Mouse (Mus musculus): ENCODE measurements around the gene Faf2. TPM values are rescaled to one million over a fixed set of nuclear protein-coding genes. Genes with fewer than 3 reads are reported as not detected.

Gene Faf2
- polyA plus RNA-seq, 1 experiment, result 30.3 TPM

DNA sequence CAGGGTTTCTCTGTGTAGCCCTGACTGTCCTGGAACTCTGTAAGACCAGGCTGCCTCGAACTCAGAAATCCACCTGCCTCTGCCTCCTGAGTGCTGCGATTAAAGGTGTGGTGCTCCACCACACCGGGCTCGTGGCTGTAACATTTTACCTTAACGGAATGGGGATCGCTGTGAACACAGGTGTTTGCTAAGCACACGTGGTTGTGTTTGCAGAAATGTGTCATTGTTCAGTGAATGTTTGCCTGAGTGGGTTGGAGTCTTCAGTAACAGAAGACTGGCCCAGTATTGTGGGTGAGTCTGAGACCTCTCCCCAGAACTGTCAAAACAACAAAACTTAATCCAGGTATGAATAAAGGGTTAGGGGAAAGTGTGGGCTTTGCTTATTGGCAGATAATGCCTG is 43.5 kb downstream of the Faf2 start:
- H3K36me3 ChIP-seq (ENCODE audit: control insufficient read depth, insufficient read depth), result peaks cover 17% of the 10 kb centered on the region

GRCm38 (mm10) chr13:54670491-54670890 is 48.9 kb downstream of the Faf2 start:
- TF ChIP-seq POLR2AphosphoS2 (IDR thresholded peaks at IDR 0.05; ENCODE audit: insufficient read length, low read depth) (no peak), POLR2A (IDR thresholded peaks at IDR 0.05; ENCODE audit: insufficient read length, low read depth) (no peak), MYOG (IDR thresholded peaks at IDR 0.05; ENCODE audit: control insufficient read depth in 1 of 3, insufficient read depth in 1 of 3, insufficient read length in 2 of 3, low read depth in 2 of 3) (no peak), SRF (IDR thresholded peaks at IDR 0.05; ENCODE audit: control insufficient read depth, insufficient read length, low read depth) (no peak), TCF12 (IDR thresholded peaks at IDR 0.05; ENCODE audit: insufficient read depth, poor library complexity, severe bottlenecking) (no peak), E2F4 (IDR thresholded peaks at IDR 0.05; ENCODE audit: insufficient read depth) (no peak), MYOD1 (IDR thresholded peaks at IDR 0.05; ENCODE audit: control insufficient read depth in 1 of 3, insufficient read length in 2 of 3, low read depth in 2 of 3) (no peak), USF1 (IDR thresholded peaks at IDR 0.05; ENCODE audit: low read depth) (no peak), MAX (IDR thresholded peaks at IDR 0.05; ENCODE audit: low read depth) (no peak), REST (IDR thresholded peaks at IDR 0.05; ENCODE audit: insufficient read depth, insufficient read length) (no peak)
- Histone ChIP-seq H3K36me3 (ENCODE audit: control insufficient read depth, insufficient read depth) (peaks cover 6% of the 10 kb centered on the region), H3ac (ENCODE audit: control insufficient read depth, insufficient read length) (no peak overlapping the region), H3K79me2 (ENCODE audit: control insufficient read depth, insufficient read depth) (no peaks in the 10 kb centered on the region), H3K4me2 (ENCODE audit: low read depth) (no peak overlapping the region), H3K4me3 (no peak overlapping the region), H3K27me3 (ENCODE audit: control insufficient read depth, insufficient read depth, insufficient read length) (no peaks in the 10 kb centered on the region)

More for the DNA sequence above, 43.5 kb downstream of the Faf2 start:
- TF ChIP-seq MAX (IDR thresholded peaks at IDR 0.05; ENCODE audit: low read depth) (no peak), USF1 (IDR thresholded peaks at IDR 0.05; ENCODE audit: low read depth) (no peak), SRF (IDR thresholded peaks at IDR 0.05; ENCODE audit: control insufficient read depth, insufficient read length, low read depth) (no peak), TCF12 (IDR thresholded peaks at IDR 0.05; ENCODE audit: insufficient read depth, poor library complexity, severe bottlenecking) (no peak), MYOD1 (IDR thresholded peaks at IDR 0.05; ENCODE audit: control insufficient read depth in 1 of 3, insufficient read length in 2 of 3, low read depth in 2 of 3) (no peak), REST (IDR thresholded peaks at IDR 0.05; ENCODE audit: insufficient read depth, insufficient read length) (no peak), CEBPB (IDR thresholded peaks at IDR 0.05; ENCODE audit: insufficient read depth, poor library complexity, severe bottlenecking) (no peak), MYOG (IDR thresholded peaks at IDR 0.05; ENCODE audit: control insufficient read depth in 1 of 3, insufficient read depth in 1 of 3, insufficient read length in 2 of 3, low read depth in 2 of 3) (no peak), TCF3 (IDR thresholded peaks at IDR 0.05; ENCODE audit: insufficient read length, low read depth) (no peak)
- no peaks in the 10 kb centered on the region for H3K79me2 ChIP-seq (ENCODE audit: control insufficient read depth, insufficient read depth)
- no peak overlapping the region for H3K4me2 ChIP-seq (ENCODE audit: low read depth)
- no peak overlapping the region for H3K4me3 ChIP-seq
- H3ac ChIP-seq (ENCODE audit: control insufficient read depth, insufficient read length), result no peak overlapping the region
- no peaks in the 10 kb centered on the region for H3K27me3 ChIP-seq (ENCODE audit: control insufficient read depth, insufficient read depth, insufficient read length)

GRCm38 (mm10) chr13:54675895-54676590 is 54.5 kb downstream of the Faf2 start:
- Histone ChIP-seq H3K36me3 (ENCODE audit: control insufficient read depth, insufficient read depth) (peaks cover 7% of the 10 kb centered on the region), H3ac (ENCODE audit: control insufficient read depth, insufficient read length) (no peak overlapping the region), H3K79me2 (ENCODE audit: control insufficient read depth, insufficient read depth) (no peaks in the 10 kb centered on the region), H3K4me3 (no peak overlapping the region), H3K27me3 (ENCODE audit: control insufficient read depth, insufficient read depth, insufficient read length) (no peaks in the 10 kb centered on the region), H3K4me2 (ENCODE audit: low read depth) (no peak overlapping the region)
- TF ChIP-seq CEBPB (IDR thresholded peaks at IDR 0.05; ENCODE audit: insufficient read depth, poor library complexity, severe bottlenecking), result no peak
- no peak for TF ChIP-seq E2F4 (IDR thresholded peaks at IDR 0.05; ENCODE audit: insufficient read depth)
- no peak for TF ChIP-seq MAX (IDR thresholded peaks at IDR 0.05; ENCODE audit: low read depth)
- no peak for TF ChIP-seq TCF3 (IDR thresholded peaks at IDR 0.05; ENCODE audit: insufficient read length, low read depth)
- TF ChIP-seq USF1 (IDR thresholded peaks at IDR 0.05; ENCODE audit: low read depth), result no peak
- TF ChIP-seq REST (IDR thresholded peaks at IDR 0.05; ENCODE audit: insufficient read depth, insufficient read length), result no peak
- TF ChIP-seq POLR2A (IDR thresholded peaks at IDR 0.05; ENCODE audit: insufficient read length, low read depth), result no peak
- TF ChIP-seq POLR2AphosphoS2 (IDR thresholded peaks at IDR 0.05; ENCODE audit: insufficient read length, low read depth), result no peak
- no peak for TF ChIP-seq SRF (IDR thresholded peaks at IDR 0.05; ENCODE audit: control insufficient read depth, insufficient read length, low read depth)
- TF ChIP-seq MYOG (IDR thresholded peaks at IDR 0.05; ENCODE audit: control insufficient read depth in 1 of 3, insufficient read depth in 1 of 3, insufficient read length in 2 of 3, low read depth in 2 of 3), result no peak
- no peak for TF ChIP-seq TCF12 (IDR thresholded peaks at IDR 0.05; ENCODE audit: insufficient read depth, poor library complexity, severe bottlenecking)
- no peak for TF ChIP-seq MYOD1 (IDR thresholded peaks at IDR 0.05; ENCODE audit: control insufficient read depth in 1 of 3, insufficient read length in 2 of 3, low read depth in 2 of 3)

DNA sequence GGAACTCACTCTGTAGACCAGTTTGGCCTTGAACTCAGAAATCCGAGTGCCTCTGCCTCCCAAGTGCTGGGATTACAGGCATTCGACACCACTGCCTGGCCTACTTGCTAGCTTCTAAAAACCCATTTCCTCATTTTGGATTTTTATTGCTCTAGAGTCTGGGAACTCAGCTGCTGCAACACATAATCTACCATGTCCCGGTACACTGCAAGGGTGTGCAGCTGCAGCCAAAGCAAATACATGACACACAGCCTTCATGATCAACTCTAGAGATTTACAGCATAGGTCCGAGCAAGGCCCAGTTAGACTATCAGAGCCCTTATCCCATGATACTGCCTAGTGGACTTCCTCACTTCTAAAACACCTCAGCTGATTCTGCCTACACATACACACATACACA is 56.7 kb downstream of the Faf2 start:
- Histone ChIP-seq H3K79me2 (ENCODE audit: control insufficient read depth, insufficient read depth) (no peaks in the 10 kb centered on the region), H3K4me3 (no peak overlapping the region), H3K36me3 (ENCODE audit: control insufficient read depth, insufficient read depth) (peaks cover 7% of the 10 kb centered on the region), H3K4me2 (ENCODE audit: low read depth) (no peak overlapping the region), H3K27me3 (ENCODE audit: control insufficient read depth, insufficient read depth, insufficient read length) (no peaks in the 10 kb centered on the region), H3ac (ENCODE audit: control insufficient read depth, insufficient read length) (no peak overlapping the region)
- no peak for TF ChIP-seq MYOD1 (IDR thresholded peaks at IDR 0.05; ENCODE audit: control insufficient read depth in 1 of 3, insufficient read length in 2 of 3, low read depth in 2 of 3)
- no peak for TF ChIP-seq E2F4 (IDR thresholded peaks at IDR 0.05; ENCODE audit: insufficient read depth)
- no peak for TF ChIP-seq MAX (IDR thresholded peaks at IDR 0.05; ENCODE audit: low read depth)
- TF ChIP-seq TCF3 (IDR thresholded peaks at IDR 0.05; ENCODE audit: insufficient read length, low read depth), result no peak
- TF ChIP-seq CEBPB (IDR thresholded peaks at IDR 0.05; ENCODE audit: insufficient read depth, poor library complexity, severe bottlenecking), result no peak
- TF ChIP-seq SRF (IDR thresholded peaks at IDR 0.05; ENCODE audit: control insufficient read depth, insufficient read length, low read depth), result no peak
- TF ChIP-seq POLR2AphosphoS2 (IDR thresholded peaks at IDR 0.05; ENCODE audit: insufficient read length, low read depth), result no peak
- TF ChIP-seq POLR2A (IDR thresholded peaks at IDR 0.05; ENCODE audit: insufficient read length, low read depth), result no peak
- TF ChIP-seq MYOG (IDR thresholded peaks at IDR 0.05; ENCODE audit: control insufficient read depth in 1 of 3, insufficient read depth in 1 of 3, insufficient read length in 2 of 3, low read depth in 2 of 3), result no peak
- no peak for TF ChIP-seq TCF12 (IDR thresholded peaks at IDR 0.05; ENCODE audit: insufficient read depth, poor library complexity, severe bottlenecking)
- TF ChIP-seq USF1 (IDR thresholded peaks at IDR 0.05; ENCODE audit: low read depth), result no peak
- TF ChIP-seq REST (IDR thresholded peaks at IDR 0.05; ENCODE audit: insufficient read depth, insufficient read length), result no peak
